Mouse (Mus musculus): ENCODE data around the gene Gipc1.

Gipc1 gene

GRCm38 (mm10) chr8:83652030-83652743 lies at the start of gene Gipc1:
Gene Gipc1 (plus strand): TSS chr8:83652677.
- DNase-seq (ENCODE audit: low spot score in 2 of 2): peak; percentile 95 to 96

- DNase-seq (ENCODE audit: low spot score in 2 of 2): peak; percentile 99 to 100
Observed at GRCm38 (mm10) chr8:83607661-83608397, 44.6 kb upstream of the Gipc1 start, which contains the start of the genes Tecr and Dnajb1. Gene Tecr (minus strand): TSS chr8:83607971. Gene Dnajb1 (plus strand): TSS chr8:83608193.

GRCm38 (mm10) chr8:83608398-83608829 lies 44.1 kb upstream of the Gipc1 start:
- peak; percentile 73 to 81 for DNase-seq (ENCODE audit: low spot score in 2 of 2)

- no peak for DNase-seq (ENCODE audit: low spot score in 2 of 2)
Observed at GRCm38 (mm10) chr8:83609086-83609485, 43.4 kb upstream of the Gipc1 start.

GRCm38 (mm10) chr8:83609547-83610180 lies 42.8 kb upstream of the Gipc1 start:
- no peak for DNase-seq (ENCODE audit: low spot score in 2 of 2)

- DNase-seq (ENCODE audit: low spot score in 2 of 2): no peak
Observed at GRCm38 (mm10) chr8:83611921-83612320, 40.6 kb upstream of the Gipc1 start.

- no peak for DNase-seq (ENCODE audit: low spot score in 2 of 2)
Observed at GRCm38 (mm10) chr8:83613695-83614094, 38.8 kb upstream of the Gipc1 start.

- no peak for DNase-seq (ENCODE audit: low spot score in 2 of 2)
Observed at GRCm38 (mm10) chr8:83616625-83617024, 35.9 kb upstream of the Gipc1 start.

GRCm38 (mm10) chr8:83617111-83617510 lies 35.4 kb upstream of the Gipc1 start:
- no peak for DNase-seq (ENCODE audit: low spot score in 2 of 2)

- DNase-seq (ENCODE audit: low spot score in 2 of 2): no peak
Observed at GRCm38 (mm10) chr8:83618566-83618965, 33.9 kb upstream of the Gipc1 start.

GRCm38 (mm10) chr8:83619568-83620285 lies 32.8 kb upstream of the Gipc1 start:
- DNase-seq (ENCODE audit: low spot score in 2 of 2): no peak

GRCm38 (mm10) chr8:83621691-83622388 lies 30.6 kb upstream of the Gipc1 start:
- no peak for DNase-seq (ENCODE audit: low spot score in 2 of 2)

GRCm38 (mm10) chr8:83622389-83622989 lies 30.0 kb upstream of the Gipc1 start:
- DNase-seq (ENCODE audit: low spot score in 2 of 2): peak; percentile 77 to 87

- no peak for DNase-seq (ENCODE audit: low spot score in 2 of 2)
Observed at GRCm38 (mm10) chr8:83623549-83623948, 28.9 kb upstream of the Gipc1 start.

- DNase-seq (ENCODE audit: low spot score in 2 of 2): no peak
Observed at GRCm38 (mm10) chr8:83624739-83625138, 27.7 kb upstream of the Gipc1 start.

GRCm38 (mm10) chr8:83625676-83626299 lies 26.7 kb upstream of the Gipc1 start:
- DNase-seq (ENCODE audit: low spot score in 2 of 2): no peak

- no peak for DNase-seq (ENCODE audit: low spot score in 2 of 2)
Observed at GRCm38 (mm10) chr8:83632083-83632707, 20.3 kb upstream of the Gipc1 start.

- DNase-seq (ENCODE audit: low spot score in 2 of 2): no peak
Observed at GRCm38 (mm10) chr8:83638856-83639255, 13.6 kb upstream of the Gipc1 start.

GRCm38 (mm10) chr8:83639649-83640048 lies 12.8 kb upstream of the Gipc1 start:
- no peak for DNase-seq (ENCODE audit: low spot score in 2 of 2)

GRCm38 (mm10) chr8:83647511-83647910 lies 5.0 kb upstream of the Gipc1 start:
- DNase-seq (ENCODE audit: low spot score in 2 of 2): no peak
